Mouse (Mus musculus): Measurements from ENCODE around the gene Mrgprb1. TPM values are rescaled to one million over a fixed set of nuclear protein-coding genes. Genes with fewer than 3 reads are reported as not detected.
"Not testable (repeated sequence)": the region's sequence is repeated elsewhere in the genome, so short reads cannot be mapped to it uniquely, and the experiment has no call there.

The Mrgprb1 gene
- not detected in 2 replicates for total RNA-seq (2017)

DNA sequence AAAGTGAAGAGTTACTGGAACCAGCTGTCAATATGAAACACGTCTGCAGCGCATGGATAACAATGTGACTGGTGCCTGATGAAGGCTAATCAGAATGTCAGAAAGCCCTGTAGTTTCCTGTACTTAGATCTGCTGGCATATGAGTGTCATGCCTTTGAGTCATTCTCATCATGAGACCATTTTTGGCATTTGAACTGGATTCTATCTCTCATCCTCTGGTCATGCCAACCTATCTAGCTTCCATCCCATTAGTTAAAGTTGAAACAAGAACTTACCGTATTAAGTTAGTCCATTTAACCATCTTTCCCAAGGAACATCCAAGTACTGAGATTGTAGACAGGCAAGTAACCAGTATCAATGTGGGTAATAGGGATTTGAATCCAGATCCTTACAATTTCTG, at the start of gene Mrgprb1:
Gene Mrgprb1 (minus strand): TSS at position 101 of the 400 bp plus-strand sequence.
- no peak for ATAC-seq (replicated peaks; ENCODE audit: low read depth, poor library complexity, severe bottlenecking)

DNA sequence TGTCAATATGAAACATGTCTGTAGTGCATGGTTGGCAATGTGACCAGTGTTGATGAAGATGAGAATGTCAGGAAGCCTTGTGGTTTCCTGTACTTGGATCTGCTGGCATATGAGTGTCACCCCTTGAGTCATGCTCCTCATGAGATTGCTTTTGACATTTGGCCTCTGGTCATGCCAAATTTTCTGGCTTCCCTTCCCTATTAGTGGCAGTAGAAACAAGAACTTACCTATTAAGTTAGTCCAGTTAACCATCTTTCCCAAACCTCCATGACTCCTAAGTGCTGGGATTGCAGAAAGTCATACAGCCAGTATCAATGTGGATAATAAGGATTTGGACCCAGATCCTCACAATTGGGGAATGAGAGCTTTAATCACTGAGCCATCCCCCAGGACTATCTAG, 43.1 kb upstream of the Mrgprb1 start, which contains the start of gene Mrgprx2:
Gene Mrgprx2 (minus strand): TSS at position 101 of the 400 bp plus-strand sequence.
- no peak for ATAC-seq (replicated peaks; ENCODE audit: low read depth, poor library complexity, severe bottlenecking)

DNA sequence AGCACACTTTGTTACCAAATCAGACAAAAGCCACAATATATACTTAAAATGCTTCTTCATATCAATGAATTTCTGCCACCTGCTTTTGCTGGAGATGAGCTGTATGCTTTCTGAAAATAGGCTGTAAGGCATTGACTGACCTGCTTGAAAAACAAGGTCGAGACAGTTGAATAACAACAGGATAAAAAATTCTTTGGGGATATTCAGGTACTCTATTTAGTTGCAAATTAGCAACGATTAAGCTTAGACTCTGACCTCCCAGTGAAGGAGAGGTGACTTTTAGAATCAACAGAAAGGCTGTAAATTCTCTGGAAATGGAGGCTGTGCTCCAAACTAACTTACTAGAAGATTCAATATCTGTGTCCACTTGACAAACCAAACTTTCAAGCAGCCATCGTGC, 19.6 kb downstream of the Mrgprb1 start:
- ATAC-seq (replicated peaks; ENCODE audit: low read depth, poor library complexity, severe bottlenecking), result no peak

DNA sequence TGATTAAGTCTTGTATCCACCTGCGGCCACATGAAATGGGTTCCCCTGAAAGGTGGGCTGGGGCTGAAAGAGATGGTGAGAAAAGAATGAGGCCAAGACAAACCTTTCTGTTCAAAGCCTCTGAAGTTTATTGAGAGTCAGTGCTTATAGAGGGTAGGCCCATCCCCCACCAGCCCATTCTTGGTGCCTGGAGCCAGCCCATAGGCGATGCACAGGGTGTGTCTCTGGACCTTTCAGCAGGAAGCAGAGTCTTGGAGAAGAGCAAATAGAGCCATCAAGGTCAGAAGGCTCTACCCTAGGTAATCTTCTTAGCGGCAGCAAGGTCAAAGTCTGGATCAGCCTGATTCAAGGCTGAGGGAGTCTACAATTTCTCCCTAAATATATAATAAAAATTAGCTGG, 20.2 kb downstream of the Mrgprb1 start:
- not testable (repeated sequence) for ATAC-seq (replicated peaks; ENCODE audit: low read depth, poor library complexity, severe bottlenecking)

Other genes starting within 250 kb of the Mrgprb1 start
- not detected in 2 replicates for gene Mrgprb8, start 67.8 kb downstream of the Mrgprb1 start, total RNA-seq (2017)
- not detected in 2 replicates for gene Mrgprx2, start 43.0 kb upstream of the Mrgprb1 start, total RNA-seq (2017)
- gene Mrgprb2, start 101.7 kb upstream of the Mrgprb1 start, total RNA-seq (2017), result not detected in 2 replicates
- gene Mrgprb3, start 187.5 kb upstream of the Mrgprb1 start, total RNA-seq (2017), result not detected in 2 replicates

Data from common myeloid progenitor, adult 5-6 weeks (primary cell).